Mouse (Mus musculus) CH12.LX (cell line): ENCODE measurements around the gene Syndig1.

Source experiments
- CHD2 ChIP-seq: IDR thresholded peaks from 2 replicates; pipeline ENCODE4 v1.6.1; 2011; ENCODE audit warnings: low read length, improper control_type of control experiment
- EP300 ChIP-seq: IDR thresholded peaks from 2 replicates; pipeline ENCODE4 v1.6.1; 2011; ENCODE audit warnings: low read length, improper control_type of control experiment
- ETS1 ChIP-seq: conservative IDR thresholded peaks from 2 replicates; pipeline ENCODE4 v1.6.1; 2012; ENCODE audit warnings: low read depth, mild to moderate bottlenecking, inconsistent platforms, low read length, improper control_type of control experiment, moderate library complexity
- HCFC1 ChIP-seq: IDR thresholded peaks from 2 replicates; pipeline ENCODE4 v1.6.1; 2012; ENCODE audit warnings: low read depth, mild to moderate bottlenecking, inconsistent platforms, low read length, improper control_type of control experiment
- MAFK ChIP-seq: IDR thresholded peaks from 2 replicates; pipeline ENCODE4 v1.6.1; 2011; ENCODE audit warnings: low read length, improper control_type of control experiment; ENCODE audit not compliant: insufficient replicate concordance
- MEF2A ChIP-seq: IDR thresholded peaks from 2 replicates; pipeline ENCODE4 v1.6.1; 2014; ENCODE audit warnings: low read depth, mild to moderate bottlenecking, inconsistent platforms, low read length, improper control_type of control experiment, borderline replicate concordance
- POLR2A ChIP-seq: IDR thresholded peaks from 2 replicates; pipeline ENCODE4 v1.6.1; 2011; ENCODE audit warnings: low read depth, mild to moderate bottlenecking, improper control_type of control experiment, low read length
- ZNF384 ChIP-seq: IDR thresholded peaks from 2 replicates; pipeline ENCODE4 v1.6.1; 2012; ENCODE audit warnings: low read depth, low read length, improper control_type of control experiment, inconsistent platforms

DNA sequence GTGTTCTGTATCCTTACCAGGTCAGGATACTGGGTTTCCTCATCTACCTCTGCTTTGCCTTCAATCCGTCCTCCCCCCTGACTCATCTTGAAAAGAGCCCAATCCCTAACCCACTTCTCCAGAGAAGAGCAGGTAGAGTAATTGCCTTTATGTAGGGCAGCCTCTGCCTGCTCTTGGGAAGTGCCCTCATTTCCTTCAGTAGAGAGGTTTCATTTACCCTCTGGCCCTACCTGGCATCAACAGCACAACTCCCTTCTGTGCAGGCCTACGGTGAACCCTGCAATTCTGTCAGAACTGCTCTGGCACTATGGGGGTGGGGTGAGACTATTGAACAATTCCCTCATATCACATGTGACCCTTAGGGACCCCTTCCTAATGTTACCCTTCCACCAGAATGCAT, 16.1 kb upstream of the Syndig1 start:
- TF ChIP-seq MEF2A (no peak), HCFC1 (no peak), ZNF384 (no peak), CHD2 (no peak), POLR2A (no peak), ETS1 (no peak), MAFK (no peak), EP300 (no peak)
